Mouse (Mus musculus) kidney, postnatal 4 days (tissue): ENCODE measurements at regions not wholly inside any gene's neighbourhood (a gene's known extent, or its start where the extent isn't known, plus 50 kb on each side); places are given as distances from the start of the nearest gene placed in this dataset.

Experiments used
- DNase-seq, 2 experiments: peaks; one replicate each; pipeline ENCODE4 v3.0.0; 2021; ENCODE audit warnings: mixed read lengths in 2 of 2

- no peak for DNase-seq
Measured at GRCm38 (mm10) chr4:142855635-142856034, 357.2 kb downstream of the Prdm2 start.

DNA sequence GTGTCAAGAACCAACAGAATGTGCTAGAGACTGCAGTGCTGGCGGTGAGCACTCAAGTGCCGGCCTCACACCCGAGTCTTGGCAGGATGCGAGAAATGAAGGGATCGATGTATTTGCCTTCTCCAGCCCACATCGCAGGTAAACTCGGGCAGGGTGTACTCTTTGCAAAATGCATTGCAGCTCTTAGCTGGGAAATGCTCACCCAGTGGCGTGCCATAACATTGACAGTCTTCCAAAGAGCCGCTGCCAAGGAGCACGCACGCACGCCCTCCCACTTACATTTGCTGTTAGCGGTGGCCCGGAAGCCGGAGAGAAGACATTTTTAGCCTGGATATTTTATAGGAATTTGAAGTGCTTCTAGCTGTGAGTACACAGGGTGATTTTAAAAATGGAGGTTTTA lies 358.9 kb downstream of the Prdm2 start:
- no peak for DNase-seq

GRCm38 (mm10) chr4:142845066-142845696 lies 367.6 kb downstream of the Prdm2 start:
- peak in 1 of 2 experiments; percentile 10 for DNase-seq

GRCm38 (mm10) chr4:142839540-142839939 lies 373.3 kb downstream of the Prdm2 start:
- DNase-seq = no peak

- no peak for DNase-seq
Measured at GRCm38 (mm10) chr4:142838363-142838964, 374.3 kb downstream of the Prdm2 start.

GRCm38 (mm10) chr4:142837636-142838035 lies 375.2 kb downstream of the Prdm2 start:
- DNase-seq = no peak

DNA sequence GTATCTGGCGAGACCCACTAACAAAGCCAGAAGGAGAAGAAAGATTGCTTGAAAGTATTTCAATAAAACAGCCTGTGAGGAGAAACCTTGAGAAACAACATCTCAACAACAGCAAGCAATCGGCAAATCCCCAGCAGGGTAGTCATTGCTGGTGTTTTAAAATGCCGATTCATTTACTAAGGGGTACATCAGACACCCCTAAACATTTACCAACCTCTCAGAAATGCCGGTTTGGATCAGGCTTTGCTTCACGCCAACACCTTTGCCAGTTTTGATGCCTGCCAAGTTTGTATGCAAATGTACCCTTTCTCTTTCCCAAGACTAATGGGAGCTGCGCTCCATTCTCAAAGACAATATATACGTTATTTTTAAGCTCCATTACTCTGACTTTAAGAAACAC lies 383.1 kb downstream of the Prdm2 start:
- no peak for DNase-seq

DNA sequence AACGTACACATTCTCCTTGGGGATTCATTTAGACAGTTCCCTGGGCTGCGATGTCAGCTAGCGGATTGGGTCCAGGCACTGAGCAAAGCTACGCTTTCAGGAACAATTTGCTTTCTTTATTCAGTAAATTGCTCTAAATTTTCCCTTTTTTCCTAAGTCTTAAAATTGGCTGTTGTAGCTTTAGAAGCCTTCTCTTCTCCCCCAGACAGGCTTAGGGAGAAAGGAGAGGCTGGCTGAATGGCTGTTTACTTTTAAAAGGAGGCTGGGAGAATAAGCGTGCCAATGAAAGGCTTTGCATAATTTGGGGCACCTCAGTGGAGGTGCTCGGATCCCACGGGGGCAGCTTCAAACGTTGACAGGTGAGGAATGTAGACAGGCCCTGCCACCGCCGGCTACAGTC lies 383.8 kb downstream of the Prdm2 start:
- DNase-seq = no peak

- DNase-seq = no peak
Measured at GRCm38 (mm10) chr4:142826250-142826893, 386.4 kb downstream of the Prdm2 start.

DNA sequence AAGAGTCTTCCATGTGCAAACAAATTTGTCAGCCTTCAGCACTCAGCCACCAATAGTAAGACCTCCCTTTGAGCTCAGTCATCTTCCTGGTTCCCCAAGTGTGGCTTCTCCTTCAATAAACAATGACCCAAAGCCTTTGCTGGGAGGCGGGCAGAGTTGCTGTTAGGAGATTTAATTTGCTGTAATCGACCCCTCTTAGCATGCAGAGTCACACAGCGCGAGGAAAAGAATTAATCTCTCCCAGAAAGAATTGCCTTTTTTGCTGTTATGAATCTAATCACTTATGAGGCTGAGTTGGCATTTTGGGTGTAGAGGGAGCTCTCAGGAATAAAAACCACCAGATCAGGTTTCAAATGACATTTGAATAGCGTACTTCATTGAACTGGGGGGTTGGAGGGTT lies 387.0 kb downstream of the Prdm2 start:
- DNase-seq = no peak

- DNase-seq = no peak
Measured at GRCm38 (mm10) chr4:142818440-142818839, 394.4 kb downstream of the Prdm2 start.

DNA sequence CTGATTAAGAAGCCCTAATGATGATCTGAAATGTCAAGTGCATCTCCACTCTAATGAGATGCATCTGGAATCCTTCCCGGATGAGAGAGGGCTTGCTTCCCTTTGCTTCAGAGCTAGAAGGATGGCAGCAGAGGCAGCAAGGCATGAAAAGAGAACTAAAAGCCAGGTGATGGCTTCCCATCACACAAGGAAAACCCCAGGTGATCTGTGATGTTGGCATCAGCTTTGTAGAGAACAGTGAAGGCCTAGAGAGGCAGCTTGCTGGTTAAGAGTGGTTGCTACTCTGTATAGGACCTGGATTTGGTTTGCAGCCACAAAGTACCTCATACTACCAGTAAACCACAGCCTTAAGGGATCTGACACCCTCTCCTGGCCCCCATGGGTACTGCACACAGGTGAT lies 395.8 kb downstream of the Prdm2 start:
- DNase-seq = no peak

DNA sequence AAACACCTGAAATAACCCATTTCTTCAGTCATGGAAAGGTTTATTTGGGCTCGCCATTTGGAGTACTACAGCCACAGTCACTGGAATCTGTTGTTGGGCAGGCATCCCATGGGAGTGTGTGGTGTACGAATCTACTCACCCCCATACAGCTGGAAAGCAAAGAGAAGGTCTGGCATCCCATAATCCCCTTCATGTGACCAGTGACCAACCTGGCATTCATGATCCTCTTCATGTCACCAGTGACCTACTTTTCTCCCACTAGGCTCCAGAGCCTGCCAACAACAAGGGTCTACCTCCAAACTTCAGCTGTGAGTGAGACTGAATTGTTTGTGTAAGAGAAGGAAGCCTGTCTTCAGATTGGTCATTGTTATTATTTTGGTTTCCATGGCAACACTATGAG lies 409.0 kb downstream of the Prdm2 start:
- DNase-seq = no peak

DNA sequence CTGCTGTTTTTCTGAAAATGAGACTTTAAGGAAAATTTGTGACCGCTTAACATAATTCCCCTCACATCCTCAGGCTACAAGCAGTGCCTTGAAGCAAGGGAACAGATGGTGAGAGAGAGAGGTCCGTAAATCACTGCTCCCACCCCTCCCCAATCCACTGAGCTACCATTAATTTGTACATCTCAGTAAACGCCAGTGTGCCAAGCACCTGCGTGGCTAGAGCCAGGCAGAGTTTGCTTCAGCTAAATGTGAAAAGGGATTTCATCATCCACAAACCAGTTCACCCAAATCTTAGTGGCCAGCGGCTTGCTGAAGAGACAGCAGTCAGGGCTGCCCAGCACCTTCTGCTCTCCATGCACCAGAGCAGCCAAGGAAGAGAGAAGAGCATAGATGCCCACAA lies 413.5 kb downstream of the Prdm2 start:
- DNase-seq = no peak

DNA sequence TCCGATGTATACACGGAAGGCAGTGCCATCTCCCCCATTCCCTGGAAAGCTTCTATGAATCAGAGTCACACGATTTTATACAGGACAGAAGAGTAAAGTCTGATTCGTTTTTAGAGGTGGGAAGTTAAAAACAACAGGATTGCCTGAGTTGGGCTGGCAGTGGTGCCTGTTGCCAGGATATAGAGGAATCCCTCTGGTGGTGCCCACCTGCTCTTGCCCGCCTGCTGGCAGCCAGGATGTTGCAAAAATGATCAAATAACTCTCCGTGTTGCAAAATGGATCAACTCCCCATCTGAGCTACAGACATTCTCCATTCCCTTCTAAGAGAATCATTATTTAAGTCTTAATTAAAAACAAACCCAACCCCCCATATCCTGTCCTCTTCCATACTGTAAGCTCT lies 414.0 kb downstream of the Prdm2 start:
- DNase-seq = no peak

- DNase-seq = no peak
Measured at GRCm38 (mm10) chr4:142792606-142792970, 420.2 kb downstream of the Prdm2 start.

DNA sequence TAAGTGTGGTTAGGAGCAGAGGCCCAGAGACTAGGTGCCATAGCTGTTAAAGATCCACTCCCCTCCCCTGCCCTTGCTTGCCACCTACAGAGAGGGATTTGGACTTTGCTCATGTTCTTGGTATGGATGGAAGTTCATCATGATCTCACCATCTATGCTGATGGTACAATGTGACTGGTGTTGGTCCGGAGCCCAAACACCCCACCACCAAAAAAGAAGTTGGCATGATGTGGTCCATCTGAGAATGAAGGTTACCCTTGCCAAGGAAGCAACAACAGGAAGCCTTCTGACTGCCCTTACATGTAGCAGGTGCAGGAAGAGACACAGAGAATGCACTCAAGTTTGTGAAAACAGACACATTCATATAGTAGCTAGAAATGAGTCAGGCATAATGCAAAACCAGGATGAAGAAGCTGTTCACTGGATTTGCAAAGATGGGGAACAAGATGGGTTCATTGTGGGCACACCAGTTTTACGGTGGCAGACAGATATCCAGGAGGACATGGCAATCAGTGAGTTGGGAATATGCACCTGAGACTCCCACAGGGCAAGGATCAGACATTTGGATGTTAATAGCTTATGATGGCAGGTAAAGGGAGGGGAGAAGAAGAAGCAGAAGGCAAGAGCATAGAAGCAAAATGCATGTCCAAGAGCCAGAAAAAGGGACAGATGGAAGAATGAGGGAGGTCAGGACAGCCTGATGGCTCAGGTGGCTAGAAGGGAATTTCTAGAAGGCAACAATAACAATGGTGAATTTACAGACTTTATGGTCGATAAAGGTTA lies 420.8 kb downstream of the Prdm2 start:
- no peak for DNase-seq

DNA sequence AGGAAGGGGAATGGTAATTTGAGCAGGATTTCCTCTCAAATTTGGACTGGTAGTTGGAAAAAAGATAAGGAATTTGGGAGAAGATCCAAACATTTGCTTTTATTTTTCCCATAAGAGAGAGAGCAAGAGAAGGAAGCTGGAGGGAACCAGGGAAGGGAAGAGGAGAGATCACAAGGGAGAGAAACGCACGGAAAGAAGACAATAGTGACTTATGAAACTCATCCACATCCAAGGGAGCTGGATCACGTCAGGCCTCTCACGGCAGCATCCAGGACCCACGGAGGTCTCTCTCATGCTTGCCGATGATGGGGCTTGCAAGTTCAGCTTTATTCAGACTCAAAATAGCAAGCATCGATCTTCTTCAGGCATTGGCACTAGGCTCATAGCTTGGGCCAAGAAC lies 423.7 kb downstream of the Prdm2 start:
- no peak for DNase-seq

GRCm38 (mm10) chr4:142785386-142785785 lies 427.4 kb downstream of the Prdm2 start:
- no peak for DNase-seq

- no peak for DNase-seq
Measured at GRCm38 (mm10) chr4:142776711-142777411, 435.9 kb downstream of the Prdm2 start.

DNA sequence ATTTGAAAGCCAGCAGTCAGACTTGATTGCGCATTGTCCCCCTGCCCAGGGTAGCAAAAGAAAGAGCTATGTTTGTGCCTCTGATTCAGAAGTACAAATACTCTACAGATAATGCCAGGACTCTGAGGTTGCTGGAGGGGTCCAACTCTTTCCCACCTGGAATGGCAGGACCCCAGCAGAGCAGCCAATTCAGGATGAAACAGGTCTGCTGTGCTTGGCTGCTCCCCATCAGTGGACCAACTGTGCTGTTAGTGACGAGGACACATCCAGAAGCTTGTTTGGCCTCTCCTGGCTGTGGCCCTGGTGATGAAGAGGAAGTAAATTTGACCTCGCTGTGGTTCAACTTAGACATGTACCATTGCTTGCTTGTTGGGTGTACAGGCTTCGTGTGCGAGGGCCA lies 437.8 kb downstream of the Prdm2 start:
- no peak for DNase-seq

DNA sequence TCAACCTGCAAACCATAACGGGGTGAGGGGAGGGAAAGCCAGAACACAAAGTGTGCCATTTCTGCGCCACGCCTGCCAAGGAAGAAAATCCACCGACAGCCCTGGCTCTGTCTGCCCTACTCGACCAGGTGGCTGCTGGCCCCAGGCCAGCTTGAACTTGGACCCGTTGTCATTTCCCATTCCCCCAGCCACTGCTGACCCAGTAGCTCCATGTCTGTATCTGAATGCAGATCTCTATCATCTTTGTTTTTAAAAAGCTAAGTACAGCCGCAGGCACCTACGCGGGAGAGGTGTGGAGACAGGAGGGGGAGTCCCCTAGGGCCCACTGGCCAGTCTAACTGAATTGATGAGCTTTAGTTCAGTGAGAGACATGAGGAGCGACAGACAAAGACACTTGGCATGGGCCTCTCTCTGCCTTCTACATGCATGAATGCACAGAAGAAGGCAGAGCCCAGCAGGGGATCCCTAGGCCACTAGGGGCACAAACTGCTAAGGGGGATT lies 439.1 kb downstream of the Prdm2 start:
- DNase-seq = peak; percentile 22 to 53
